Mouse (Mus musculus): ENCODE results near the gene Fam171a2. TPM values are rescaled to one million over a fixed set of nuclear protein-coding genes. Genes with fewer than 3 reads are reported as not detected.
A peak's percentile ranks its signal among the peaks of the same experiment; 100 is the strongest.

Fam171a2 gene
- polyA plus RNA-seq, 1 experiment = 3.9 TPM

GRCm38 (mm10) chr11:102437120-102438061, 10.1 kb downstream of the Fam171a2 start:
- DNase-seq (ENCODE audit: low read depth, low spot score) = no peak
- WGBS = 13% methylated on average over 87 of the region's 87 CpGs

GRCm38 (mm10) chr11:102436471-102436790, 11.1 kb downstream of the Fam171a2 start:
- no peak for DNase-seq (ENCODE audit: low read depth, low spot score)
- 47% methylated on average over 10 of the region's 10 CpGs for WGBS

DNA sequence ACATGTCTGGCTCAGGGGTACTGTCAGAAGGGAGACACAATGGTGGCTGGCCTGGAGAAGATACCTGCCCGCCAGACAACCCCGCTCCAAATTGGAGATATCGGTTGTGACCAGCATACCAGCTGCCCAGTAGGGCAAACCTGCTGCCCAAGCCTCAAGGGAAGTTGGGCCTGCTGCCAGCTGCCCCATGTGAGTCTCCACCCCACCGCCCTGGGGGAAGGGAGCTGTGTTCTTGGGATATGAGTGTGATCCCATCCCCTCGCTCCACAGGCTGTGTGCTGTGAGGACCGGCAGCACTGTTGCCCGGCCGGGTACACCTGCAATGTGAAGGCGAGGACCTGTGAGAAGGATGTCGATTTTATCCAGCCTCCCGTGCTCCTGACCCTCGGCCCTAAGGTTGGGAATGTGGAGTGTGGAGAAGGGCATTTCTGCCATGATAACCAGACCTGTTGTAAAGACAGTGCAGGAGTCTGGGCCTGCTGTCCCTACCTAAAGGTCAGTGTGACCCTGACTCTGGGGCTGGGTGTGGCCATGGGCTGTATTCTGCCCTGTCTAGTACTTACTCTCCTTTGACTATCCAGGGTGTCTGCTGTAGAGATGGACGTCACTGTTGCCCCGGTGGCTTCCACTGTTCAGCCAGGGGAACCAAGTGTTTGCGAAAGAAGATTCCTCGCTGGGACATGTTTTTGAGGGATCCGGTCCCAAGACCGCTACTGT, 11.6 kb downstream of the Fam171a2 start:
- 87% methylated on average over 18 of the region's 18 CpGs for WGBS
- no peak for DNase-seq (ENCODE audit: low read depth, low spot score)

GRCm38 (mm10) chr11:102434816-102435705, 12.4 kb downstream of the Fam171a2 start:
- 89% methylated on average over 11 of the region's 11 CpGs for WGBS
- DNase-seq (ENCODE audit: low read depth, low spot score) = no peak

DNA sequence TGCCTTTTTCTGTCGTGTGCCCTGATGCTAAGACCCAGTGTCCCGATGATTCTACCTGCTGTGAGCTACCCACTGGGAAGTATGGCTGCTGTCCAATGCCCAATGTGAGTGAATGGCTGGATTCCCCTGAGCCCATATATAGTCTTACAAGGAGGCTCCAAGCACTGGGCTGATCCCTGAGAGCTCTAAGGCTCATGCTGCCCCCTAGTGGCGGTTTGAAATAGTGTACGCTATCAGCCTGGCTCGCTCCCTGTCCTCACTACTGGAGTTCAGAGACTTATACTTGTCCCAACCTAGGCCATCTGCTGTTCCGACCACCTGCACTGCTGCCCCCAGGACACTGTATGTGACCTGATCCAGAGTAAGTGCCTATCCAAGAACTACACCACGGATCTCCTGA, 13.1 kb downstream of the Fam171a2 start:
- 13% methylated on average over 7 of the region's 7 CpGs for WGBS
- peak; percentile 81 for DNase-seq (ENCODE audit: low read depth, low spot score)

GRCm38 (mm10) chr11:102433866-102434265, 13.6 kb downstream of the Fam171a2 start:
- 93% methylated on average over 7 of the region's 7 CpGs for WGBS
- DNase-seq (ENCODE audit: low read depth, low spot score) = no peak

DNA sequence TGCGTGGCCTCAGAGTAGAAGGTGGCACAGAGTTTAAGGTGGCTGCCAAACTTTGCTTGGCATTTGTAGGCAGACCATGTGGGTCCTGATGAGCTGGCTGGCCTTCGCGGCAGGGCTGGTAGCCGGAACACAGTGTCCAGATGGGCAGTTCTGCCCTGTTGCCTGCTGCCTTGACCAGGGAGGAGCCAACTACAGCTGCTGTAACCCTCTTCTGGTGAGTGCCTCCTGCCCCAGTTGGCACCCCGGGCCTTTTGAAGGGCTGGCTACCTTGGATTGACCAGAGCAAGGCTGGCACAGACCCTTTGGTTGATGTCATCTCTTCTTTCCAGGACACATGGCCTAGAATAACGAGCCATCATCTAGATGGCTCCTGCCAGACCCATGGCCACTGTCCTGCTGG, 14.6 kb downstream of the Fam171a2 start:
- 81% methylated on average over 6 of the region's 6 CpGs for WGBS

DNA sequence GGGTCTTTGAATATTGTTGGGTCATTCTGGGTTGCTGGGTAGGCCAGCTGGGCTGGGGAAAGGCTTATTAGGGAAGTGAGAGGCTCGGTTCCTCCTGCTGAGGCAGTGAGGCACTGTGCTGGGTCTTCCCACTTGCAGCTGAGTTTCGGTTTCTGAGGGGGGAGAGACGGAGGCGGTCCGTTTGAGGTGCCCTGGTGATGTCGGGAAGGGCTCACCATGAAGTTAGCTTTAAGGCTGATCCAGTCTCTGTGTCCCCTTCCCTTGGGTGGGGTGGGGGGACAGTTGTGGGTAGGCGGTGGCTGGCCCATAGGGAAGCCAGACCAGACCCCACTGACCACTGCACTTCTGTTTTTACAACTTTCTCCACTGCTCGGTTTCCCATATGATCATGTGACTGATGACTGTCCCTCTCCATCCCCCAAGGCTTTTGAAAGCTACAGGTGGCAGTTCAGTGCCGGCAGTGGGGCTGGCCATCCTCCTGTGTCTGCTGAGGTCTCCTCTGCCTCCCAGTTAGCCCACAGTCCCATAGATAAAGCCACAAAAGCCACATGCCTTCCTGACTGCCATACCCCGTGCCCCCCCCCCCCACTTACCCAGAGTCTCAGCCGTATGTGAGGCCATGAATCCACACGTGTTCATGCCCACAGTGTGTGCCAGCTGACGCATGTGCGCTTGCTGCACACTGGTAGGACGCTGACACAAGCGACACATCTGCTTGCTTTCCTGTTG, 15.2 kb downstream of the Fam171a2 start:
- WGBS = 59% methylated on average over 16 of the region's 16 CpGs
- no peak for DNase-seq (ENCODE audit: low read depth, low spot score)

More for the DNA sequence above, 14.6 kb downstream of the Fam171a2 start:
- no peak for DNase-seq (ENCODE audit: low read depth, low spot score)

GRCm38 (mm10) chr11:102431728-102432114, 15.8 kb downstream of the Fam171a2 start:
- no peak for DNase-seq (ENCODE audit: low read depth, low spot score)
- 57% methylated on average over 3 of the region's 3 CpGs for WGBS

DNA sequence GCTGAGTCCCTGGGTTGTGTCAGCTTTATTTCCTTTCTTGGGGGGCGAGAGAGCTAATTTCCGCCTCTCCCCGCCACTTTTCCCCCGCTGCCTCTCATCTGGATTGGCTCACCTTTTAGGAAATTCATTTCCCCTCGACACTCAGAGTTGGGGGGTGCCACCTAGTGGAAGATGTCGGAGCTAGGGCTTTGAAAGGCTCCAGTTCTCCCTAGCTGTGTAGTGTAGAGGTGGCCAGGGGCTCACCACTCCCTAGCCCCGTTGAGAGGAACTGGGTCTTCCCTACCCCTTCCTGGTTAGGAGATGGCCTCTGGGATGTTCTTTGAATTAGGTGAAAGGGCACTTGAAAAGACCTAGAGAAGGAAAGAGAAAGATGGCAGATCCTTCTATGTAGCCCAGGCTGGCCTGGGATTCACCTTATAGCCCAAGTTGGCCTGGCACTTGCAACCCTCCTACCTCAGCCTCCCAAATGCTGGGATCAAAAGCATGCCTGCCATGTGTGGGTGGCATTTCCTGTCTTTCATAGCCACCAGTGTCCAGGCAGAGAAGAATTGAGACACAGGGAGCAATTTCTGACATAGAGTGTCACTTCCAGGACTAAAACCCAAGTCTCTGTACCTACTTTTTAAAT, 16.4 kb downstream of the Fam171a2 start:
- WGBS = under 1% methylated on average over 7 of the region's 7 CpGs
- peak; percentile 62 for DNase-seq (ENCODE audit: low read depth, low spot score)

GRCm38 (mm10) chr11:102430121-102431017, 17.1 kb downstream of the Fam171a2 start, which contains the start of gene Grn:
TSS of gene Grn (plus strand) at chr11:102430315.
- under 1% methylated on average over 29 of the region's 29 CpGs for WGBS
- DNase-seq (ENCODE audit: low read depth, low spot score) = peak; percentile 97

- WGBS = 27% methylated on average over 3 of the region's 3 CpGs
These were observed 17.9 kb downstream of the Fam171a2 start for GRCm38 (mm10) chr11:102429551-102429950.

DNA sequence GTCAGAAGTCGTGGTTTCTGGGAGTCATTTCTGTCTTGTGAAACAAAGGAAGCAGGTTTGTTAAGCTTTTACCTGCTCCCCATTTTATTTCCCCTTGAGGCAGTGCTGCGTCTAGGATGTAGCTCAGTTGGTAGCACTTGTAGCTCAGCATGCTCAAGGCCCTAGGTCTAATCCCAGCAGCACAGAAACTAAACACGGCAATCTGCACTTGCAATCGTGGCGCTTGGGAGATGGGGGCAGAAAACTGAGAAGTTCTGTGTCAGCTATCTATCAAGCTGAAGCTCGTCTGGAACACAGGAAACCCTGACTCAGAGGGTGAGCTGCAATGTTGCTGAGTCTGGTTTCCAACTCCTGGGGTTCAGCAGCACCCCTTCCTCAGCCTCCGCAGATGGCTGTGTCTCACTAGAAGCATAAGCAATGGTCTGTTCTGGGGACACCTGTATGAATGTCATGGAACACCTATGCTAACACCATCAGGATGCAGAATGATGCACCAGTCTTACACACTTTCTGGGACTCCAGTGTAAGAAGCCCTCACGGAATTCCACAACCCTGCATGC, 18.4 kb downstream of the Fam171a2 start:
- no peak for DNase-seq (ENCODE audit: low read depth, low spot score)
- WGBS = 68% methylated on average over 8 of the region's 8 CpGs

More at GRCm38 (mm10) chr11:102429551-102429950, 17.9 kb downstream of the Fam171a2 start:
- DNase-seq (ENCODE audit: low read depth, low spot score) = no peak

DNA sequence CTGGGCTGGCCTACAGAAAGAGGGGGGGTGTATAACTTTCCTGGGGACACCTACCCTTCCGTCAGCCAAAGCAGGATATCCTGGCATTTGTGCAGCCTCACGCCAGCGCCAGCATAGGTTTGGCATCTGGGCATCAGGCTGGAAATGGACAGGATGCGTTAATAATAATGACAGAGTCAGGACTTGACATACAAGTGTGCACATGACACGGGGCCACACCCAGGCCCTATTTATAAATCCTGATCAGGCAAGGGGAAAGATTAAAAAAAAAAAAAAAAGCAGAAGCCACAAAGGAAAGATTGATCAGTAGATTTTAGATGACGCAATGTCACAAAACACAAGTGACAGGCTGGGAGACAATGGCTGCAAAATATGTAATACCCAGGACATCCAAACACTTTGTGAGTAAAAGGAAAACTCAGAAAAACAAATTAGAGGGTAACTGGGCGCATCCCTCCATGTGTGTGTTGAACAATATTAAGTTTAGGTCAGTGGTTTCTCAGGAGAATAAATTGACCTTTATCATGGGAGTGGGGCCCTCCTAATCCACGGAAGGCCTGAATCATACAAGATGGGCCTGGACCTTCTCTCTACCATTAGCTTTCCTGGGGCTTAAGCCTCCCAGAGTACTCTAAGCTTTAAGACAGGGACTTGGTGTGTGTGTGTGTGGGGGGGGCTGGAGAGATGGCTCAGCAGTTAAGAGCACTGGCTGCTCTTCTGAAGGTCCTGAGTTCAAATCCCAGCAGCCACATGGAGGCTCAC, 21.7 kb downstream of the Fam171a2 start:
- 82% methylated on average over 8 of the region's 8 CpGs for WGBS
- no peak for DNase-seq (ENCODE audit: low read depth, low spot score)

- DNase-seq (ENCODE audit: low read depth, low spot score) = no peak
- 81% methylated on average over 6 of the region's 6 CpGs for WGBS
These were observed 22.8 kb downstream of the Fam171a2 start for GRCm38 (mm10) chr11:102424666-102425065.

GRCm38 (mm10) chr11:102421559-102421958, 25.9 kb downstream of the Fam171a2 start:
- DNase-seq (ENCODE audit: low read depth, low spot score) = no peak

DNA sequence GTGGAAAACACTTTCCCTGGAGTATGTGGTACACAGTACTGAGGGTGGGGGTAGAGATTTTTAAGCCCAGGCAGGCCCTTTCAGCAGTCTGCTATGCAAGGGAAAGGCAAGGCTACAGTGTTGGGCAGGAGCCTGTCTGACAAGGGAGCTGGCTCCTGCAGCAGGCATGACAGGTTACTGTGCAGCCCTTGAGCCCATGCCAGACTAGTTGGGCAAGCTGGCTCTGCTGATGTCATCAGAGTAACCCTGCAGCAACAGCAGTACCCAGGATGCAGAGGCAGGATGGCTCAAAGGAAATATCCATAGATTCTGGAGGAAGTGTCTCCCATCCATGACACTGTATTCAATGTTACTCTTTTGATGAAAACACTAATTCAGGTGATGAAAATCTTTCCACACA, 28.6 kb downstream of the Fam171a2 start:
- DNase-seq (ENCODE audit: low read depth, low spot score) = no peak

More at GRCm38 (mm10) chr11:102421559-102421958, 25.9 kb downstream of the Fam171a2 start:
- 34% methylated on average over 8 of the region's 8 CpGs for WGBS

All from large intestine, adult 2 months (tissue).